Mouse (Mus musculus): Measurements from ENCODE around the gene Smap2. TPM values are rescaled to one million over a fixed set of nuclear protein-coding genes. Genes with fewer than 3 reads are reported as not detected.
"Not testable (repeated sequence)": the region's sequence is repeated elsewhere in the genome, so short reads cannot be mapped to it uniquely, and the experiment has no call there.

Gene Smap2
- total RNA-seq (2021), result 31.5 and 42.3 TPM in 2 replicates
- long read RNA-seq, experiment 1, transcript Smap2-201 (10 exons, 2,905 nt), result major isoform, 51 of 66 reads
- long read RNA-seq, experiment 1, partial matches to known transcripts, result 8 of 66 reads
- long read RNA-seq, experiment 1, other reads (novel, unspliced or antisense), result 7 of 66 reads
- long read RNA-seq, experiment 2, transcript Smap2-201 (10 exons, 2,905 nt), result major isoform, 27 of 36 reads
- long read RNA-seq, experiment 2, partial matches to known transcripts, result 4 of 36 reads
- long read RNA-seq, experiment 2, other reads (novel, unspliced or antisense), result 5 of 36 reads

DNA sequence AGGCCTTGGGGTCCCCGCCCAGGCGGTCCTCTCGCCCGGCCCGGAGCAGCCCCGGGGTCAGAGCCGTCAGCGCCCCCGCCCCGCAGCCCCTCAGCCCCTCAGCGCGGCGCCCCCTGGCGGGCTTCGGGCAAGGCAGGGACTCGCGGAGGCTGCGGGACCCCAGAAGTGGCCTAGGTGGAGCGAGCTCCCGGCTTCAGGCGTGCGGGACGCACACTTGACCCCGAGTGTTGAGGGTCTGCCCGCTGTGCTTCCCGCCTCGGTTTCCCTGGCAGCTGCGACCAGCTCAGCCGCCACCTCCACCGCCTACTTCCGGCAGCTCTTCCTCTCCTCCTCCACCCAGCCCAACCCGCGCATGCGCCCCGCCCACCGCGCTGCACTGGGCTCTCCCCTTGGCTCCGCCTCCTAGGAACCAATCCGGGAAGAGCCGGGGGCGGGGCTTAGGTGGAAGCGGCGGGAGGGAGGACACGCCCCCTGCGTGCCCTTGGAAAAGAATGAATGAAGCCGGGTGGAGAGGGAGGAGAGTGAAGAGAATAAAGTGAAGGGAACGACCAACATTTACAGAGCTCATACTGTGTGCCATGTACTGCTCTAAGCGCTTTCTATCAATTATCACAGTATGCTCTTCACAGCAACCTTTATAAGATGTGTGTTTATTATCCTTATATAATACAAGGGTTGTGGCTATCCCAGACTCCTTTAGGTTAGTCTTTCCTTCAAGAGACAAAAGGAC lies at the start of gene Smap2:
Gene Smap2, minus strand, starts transcription at position 320 of the 730 bp plus-strand sequence.
- peak; percentile 100 for DNase-seq

DNA sequence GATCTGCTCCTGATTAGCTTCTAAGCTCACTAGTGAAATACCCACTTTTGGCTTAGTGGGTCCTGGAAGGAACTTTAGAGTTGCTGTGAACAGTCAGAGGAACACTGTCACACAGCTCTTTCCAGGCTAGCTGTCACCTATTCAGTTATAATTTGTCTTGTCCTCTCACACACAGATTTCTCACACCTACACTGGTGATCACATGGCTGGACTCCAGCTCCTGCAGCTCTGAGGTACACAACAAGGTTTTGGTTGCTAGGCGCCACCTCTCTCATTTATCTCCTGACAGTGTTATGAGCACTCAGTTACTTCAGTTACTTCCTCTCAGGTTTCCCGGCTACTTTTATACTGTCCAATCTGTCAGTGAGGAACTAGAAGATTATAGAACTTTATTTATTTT lies 48.3 kb upstream of the Smap2 start:
- DNase-seq, result no peak

DNA sequence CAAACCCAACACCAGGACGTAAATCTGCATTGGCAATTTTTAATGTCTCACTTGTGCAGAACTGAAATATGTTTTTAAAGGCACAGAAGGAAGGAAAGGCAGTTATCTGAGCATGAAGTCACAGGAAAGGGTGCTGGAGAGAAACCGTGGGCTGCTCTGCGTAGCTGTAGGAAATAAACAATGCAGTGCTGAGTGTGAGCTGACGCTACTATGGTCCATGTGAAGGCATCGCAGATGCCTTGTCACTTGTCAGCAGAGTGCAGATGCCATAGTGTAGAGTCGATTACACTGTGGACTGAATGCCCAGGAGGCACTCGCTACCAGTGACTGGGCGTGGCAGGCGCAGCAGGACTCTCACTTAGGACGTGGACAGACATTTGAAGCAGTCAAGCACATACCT lies 42.2 kb upstream of the Smap2 start:
- DNase-seq, result not testable (repeated sequence)

DNA sequence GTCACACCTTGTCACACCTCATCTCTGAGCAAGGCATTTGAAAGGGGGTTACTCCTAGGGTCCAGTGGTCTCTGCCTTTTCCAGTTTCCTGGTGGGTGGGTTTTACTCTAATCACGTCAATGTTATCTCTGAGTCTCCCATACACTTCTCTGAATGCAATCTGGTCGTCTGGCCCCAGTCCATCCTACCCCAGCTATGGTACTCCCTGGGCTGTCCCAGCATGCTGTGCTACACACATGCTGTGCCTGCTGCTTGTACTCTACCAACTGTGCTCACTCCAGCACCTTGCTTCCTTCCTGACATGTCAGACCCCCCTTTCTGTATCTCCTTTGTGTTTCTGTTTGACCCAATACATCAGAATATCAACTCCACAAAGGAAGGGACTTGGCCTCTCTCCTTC lies 40.0 kb upstream of the Smap2 start:
- DNase-seq, result no peak

GRCm38 (mm10) chr4:121056342-121056741 lies 39.3 kb upstream of the Smap2 start:
- no peak for DNase-seq

DNA sequence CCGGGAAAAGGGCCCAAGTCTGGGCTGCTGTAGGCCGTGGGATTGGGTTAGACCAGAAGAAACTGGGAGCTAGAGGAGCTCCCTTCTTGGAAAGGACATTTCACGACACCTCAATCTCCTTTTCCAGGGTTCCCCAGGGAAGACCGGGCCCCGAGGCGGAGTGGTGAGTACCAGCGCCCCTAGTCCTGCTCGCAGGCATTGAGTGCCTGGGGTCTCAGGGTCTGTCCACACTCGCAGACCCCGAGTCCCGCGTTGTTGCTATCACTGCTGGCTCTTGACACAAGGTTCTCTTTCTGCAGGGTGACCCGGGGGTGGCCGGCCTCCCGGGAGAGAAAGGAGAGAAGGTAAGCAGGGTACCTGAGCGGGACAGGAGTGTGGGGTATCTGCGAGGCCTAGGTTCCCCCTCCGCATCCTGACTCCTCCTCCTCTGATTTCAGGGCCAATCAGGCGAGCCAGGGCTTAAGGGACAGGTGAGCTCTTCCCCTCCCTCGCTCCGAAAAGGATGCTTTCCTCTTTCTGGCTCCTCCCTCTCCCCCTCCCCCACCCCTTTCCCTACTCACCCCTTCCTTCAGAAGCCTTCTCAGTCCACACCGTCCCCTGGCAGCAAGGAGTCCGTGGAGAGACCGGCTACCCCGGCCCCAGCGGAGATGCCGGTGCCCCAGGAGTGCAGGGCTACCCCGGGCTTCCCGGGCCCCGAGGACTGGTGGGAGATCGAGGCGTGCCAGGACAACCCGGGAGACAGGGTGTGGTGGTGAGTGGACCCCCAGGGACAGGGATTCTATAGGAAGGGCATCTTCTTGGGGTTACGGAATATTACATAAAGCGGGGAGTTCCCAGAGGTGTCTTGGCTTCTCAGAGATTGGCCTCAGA lies 35.6 kb upstream of the Smap2 start:
- no peak for DNase-seq

- DNase-seq, result no peak
Measured at GRCm38 (mm10) chr4:121051863-121052262, 34.8 kb upstream of the Smap2 start.

DNA sequence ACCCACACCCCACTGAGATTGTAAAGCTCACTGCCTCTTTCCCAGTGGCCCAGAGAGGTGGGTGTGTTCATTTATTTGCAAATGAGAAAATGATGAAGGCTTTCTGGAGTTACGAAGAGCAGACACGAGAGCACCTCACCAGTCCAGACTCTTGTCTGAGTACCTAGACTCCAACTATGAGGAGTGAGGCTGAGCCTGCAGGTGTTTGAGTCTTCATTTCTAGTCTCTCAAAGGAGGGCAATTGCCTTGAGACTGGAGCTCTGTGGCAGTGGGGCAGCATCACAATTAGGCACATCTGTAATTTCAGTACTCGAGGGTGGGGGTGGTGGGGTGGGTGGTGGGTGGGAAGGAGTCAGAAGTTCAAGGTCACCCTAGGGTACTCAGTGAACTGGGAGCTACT lies 25.9 kb upstream of the Smap2 start:
- DNase-seq, result no peak

GRCm38 (mm10) chr4:121042472-121042871 lies 25.4 kb upstream of the Smap2 start:
- no peak for DNase-seq

DNA sequence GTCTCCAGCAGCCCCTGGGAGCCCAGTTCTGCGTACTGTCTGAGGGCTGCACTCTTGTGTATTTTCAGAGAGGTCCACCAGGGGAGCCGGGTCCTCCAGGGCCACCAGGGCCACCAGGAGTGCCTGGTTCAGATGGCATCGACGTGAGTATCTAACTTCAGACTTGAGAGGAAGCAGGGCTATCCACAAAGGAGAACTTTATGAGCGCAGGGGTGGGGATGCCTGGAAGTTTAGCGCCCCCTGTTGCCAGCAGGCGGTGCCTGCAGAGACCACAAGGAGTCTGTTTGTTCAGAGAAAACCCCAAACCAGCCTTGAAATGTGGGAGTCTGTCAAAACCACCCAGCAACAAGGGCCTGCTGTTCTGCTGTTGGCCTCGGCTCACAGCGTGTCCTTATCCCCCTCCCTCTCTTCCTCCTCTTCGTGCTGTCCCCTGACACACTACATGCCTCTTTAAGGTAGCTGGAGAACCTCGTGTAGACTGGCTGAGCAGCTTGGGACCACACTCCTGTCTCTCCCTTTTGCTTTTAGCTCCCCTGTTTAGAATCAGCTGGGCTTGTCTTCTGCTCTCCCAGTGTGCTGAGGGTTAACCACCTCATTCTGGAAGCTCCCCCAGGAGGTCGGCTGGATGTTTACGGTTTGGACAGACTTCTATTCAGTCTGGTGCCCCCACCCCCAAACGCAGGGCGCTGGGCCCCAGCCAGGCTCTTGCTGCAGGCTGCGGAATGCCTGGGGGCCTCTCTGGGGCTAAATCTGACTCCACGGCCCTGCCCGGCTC lies 24.0 kb upstream of the Smap2 start:
- peak; percentile 76 for DNase-seq

- DNase-seq, result no peak
Measured at GRCm38 (mm10) chr4:121040323-121040722, 23.3 kb upstream of the Smap2 start.

DNA sequence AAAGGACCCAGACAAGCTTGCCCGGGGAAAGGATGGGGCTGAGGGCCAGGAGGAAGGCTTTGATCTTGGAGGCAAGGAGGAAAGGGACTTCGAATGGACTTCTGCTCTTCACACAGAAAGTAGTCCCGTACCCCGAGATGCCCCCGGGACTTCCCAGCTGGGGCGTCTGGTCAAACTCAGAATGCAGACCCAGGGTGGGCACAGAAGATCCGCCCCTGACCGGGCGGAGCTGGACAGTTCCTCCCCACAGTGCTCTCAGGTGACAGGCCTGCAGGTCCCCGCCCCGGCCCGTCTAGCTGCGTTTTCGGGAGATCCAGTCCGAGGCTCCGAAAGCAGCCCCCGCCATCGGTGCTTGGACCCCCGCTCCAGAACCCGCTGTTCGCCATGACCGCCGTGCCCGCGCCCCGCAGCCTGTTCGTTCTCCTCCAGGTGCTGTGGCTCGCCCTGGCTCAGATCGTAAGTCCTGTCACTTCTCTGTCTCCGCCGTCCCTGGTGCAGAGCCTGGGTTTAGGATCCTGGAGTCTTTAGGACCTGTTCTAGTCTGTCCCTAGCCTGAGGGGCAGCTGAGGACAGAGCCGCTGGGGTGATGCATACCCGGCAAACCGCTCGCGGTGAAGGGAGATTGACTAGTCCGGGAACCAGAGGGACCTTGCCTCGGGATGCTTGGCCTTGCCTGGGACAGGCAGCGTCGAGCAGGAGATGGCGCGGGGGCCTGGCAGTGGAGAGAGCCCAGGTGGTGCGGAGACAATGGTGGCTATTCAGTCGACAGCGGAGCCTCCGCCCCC lies 22.5 kb upstream of the Smap2 start, which contains the start of gene Col9a2:
Gene Col9a2, plus strand, starts transcription at position 55 of the 785 bp plus-strand sequence.
- DNase-seq, result peak; percentile 44

DNA sequence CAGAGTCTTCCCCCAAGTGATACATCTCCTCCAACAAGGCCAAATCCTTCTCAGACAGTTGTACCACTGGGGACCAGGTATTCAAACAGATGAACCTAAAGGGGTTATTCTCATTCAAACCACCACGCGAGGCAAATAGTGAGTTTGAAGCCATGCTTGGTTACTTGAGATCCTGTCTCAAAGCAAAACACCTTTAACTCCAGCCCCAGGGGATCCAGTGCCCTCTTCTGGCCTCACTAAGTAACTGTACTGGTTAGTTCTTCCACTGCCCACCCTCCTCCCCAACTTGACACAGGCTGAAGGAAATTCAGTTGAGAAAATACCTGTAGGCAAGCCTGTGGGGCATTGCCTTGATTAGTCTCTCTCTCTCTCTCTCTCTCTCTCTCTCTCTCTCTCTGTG lies 16.0 kb upstream of the Smap2 start:
- DNase-seq, result no peak

GRCm38 (mm10) chr4:121031440-121031839 lies 14.4 kb upstream of the Smap2 start:
- DNase-seq, result no peak

DNA sequence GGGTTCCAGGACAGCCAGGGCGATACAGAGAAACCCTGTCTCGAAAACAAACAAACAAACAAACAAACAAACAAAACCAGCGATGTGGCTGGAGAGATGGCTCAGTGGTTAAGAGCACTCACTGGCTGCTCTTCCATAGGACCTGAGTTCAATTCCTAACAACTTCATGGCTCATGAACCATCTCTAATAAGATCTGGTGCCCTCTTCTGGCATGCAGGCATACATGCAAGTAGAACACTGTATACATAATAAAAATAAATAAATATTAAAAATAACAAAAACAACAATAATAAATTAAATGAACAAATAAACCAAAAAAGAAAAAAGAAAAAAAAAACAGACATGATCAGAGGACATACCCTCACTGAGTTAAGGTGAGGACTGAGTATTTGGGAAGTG lies 12.6 kb upstream of the Smap2 start:
- DNase-seq, result no peak

DNA sequence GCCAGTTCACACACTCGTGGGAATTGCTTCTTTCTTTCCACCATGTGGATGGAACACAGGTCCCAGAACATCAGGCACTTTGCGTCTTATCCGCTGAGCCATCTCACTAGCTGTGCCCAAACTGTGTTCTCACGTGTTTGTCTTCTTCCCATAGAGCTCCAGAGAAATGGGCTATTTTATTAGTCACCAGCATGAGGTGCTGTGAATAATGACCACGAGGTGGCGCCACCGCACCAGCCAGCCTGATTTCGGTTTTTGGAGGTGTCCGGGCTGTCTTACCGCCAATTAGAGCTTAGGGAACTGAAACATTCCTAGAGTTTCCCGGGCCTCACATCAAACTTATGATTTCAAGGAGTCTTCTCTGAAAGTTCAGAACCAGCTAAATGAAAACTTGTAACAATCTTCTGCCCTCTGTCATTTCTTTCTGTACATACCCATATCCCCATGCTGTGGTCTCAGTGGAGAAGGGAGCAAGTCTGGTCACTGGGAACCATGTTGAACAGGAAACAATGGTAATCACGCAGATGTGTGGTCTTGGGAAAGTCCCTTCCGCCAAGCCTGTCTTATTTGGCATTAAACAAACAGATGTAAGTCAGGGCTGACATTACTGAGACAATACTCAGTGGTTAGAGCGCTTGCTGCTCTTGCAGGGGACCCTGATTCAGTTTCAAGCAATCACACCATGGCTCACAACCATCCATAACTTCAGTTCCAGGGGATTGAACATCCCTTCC lies 11.8 kb upstream of the Smap2 start:
- peak; percentile 77 for DNase-seq

GRCm38 (mm10) chr4:121028146-121028545 lies 11.1 kb upstream of the Smap2 start:
- DNase-seq, result peak; percentile 30

DNA sequence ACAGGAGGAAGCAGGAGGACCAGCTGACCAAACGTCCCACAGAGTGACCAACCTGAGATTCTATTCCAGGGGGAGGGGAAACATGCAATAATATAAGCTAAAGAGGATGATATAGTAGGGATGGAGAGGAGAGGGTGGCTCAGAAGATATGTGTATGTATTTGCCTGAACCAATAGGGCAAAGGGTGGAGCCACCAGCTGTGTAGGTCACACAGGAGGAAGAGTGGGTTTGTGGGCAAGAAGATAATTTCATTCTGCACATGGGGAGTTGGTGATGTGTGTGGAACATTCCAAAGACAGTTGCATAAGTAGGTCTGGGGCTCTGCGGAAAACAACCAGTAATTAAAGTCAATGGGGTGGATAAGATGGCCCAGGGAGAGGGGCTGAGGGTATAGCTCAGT lies 8.6 kb upstream of the Smap2 start:
- DNase-seq, result no peak

DNA sequence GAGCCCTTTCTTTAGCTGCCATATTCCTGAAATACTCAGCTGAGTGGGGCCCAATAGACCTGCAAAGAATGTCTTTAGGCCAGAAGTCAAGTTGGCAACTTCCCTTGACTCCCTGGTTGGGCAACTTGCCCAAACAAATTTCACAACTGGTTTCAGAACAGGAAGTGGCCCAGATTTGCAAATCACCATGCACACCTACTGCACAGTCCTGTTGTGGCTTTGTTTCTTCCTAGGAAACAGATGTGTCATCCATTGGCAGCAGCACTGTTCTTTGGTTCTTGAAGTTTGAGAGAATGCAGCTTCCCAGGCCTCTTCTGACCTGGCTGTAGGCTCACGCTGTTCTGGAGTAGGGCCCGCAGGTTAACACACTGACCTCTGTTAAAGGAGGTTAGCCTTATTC lies 6.9 kb upstream of the Smap2 start:
- peak; percentile 77 for DNase-seq

DNA sequence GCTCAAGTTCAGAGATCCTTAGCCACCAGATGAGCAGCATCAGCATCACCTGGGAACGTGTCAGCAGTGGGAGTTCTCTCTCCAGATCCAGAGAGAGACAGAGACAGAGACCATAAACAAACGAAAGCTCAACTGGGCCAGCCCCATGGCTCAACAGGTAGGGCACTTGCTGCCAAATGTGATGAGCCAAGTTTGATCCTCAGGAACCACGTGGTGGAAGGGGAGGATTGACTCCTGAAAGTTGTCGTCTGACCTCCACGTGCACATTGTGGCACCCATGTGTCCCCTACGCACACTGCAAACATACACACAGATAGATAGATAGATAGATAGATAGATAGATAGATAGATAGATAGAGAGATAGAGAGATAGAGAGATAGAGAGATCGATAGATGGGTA lies 6.4 kb upstream of the Smap2 start:
- DNase-seq, result no peak
